ENCODE assay signal across 25 mouse cellular contexts in genomic region chr13:47950456-47950855, GRCm38 (mm10).
DNase-seq lines count a peak whose midpoint lies in the region; ATAC-seq lines count a peak whose summit lies in the region.
"Had no signal": no experiment of that assay in that cellular context is flagged by ENCODE, and none has a peak within 500 bp of the region (broad histone marks: within the 10 kb centered on the region; RNA-seq: fewer than 3 reads in every experiment).

No protein-coding gene starts in this region.

- no peak for ATAC-seq in midbrain, embryonic 11.5 days (ENCODE audit: low FRiP score)
- no peak for ATAC-seq in hindbrain, embryonic 14.5 days (ENCODE audit: low FRiP score)
- ATAC-seq in midbrain, embryonic 15.5 days (replicated peaks), result no peak
- no peak for ATAC-seq in kidney, embryonic 14.5 days (ENCODE audit: low FRiP score, low TSS enrichment)
- ATAC-seq: intestine, postnatal 0 days; Patski had no signal

- H3K36me3 ChIP-seq in midbrain, embryonic 10.5 days, result no peaks in the 10 kb centered on the region
- no peaks in the 10 kb centered on the region for H3K36me3 ChIP-seq in midbrain, embryonic 11.5 days (ENCODE audit: control insufficient read depth, insufficient read depth, low read length)
- no peaks in the 10 kb centered on the region for H3K36me3 ChIP-seq in hindbrain, embryonic 14.5 days (replicated peaks; ENCODE audit: control insufficient read depth, insufficient read depth)
- H3K36me3 ChIP-seq in midbrain, embryonic 15.5 days (replicated peaks), result no peaks in the 10 kb centered on the region
- no peaks in the 10 kb centered on the region for H3K36me3 ChIP-seq in kidney, embryonic 14.5 days (ENCODE audit: control insufficient read depth, insufficient read depth, low read length)
- H3K36me3 ChIP-seq: G1E; kidney, embryonic 15.5 days; liver, embryonic 13.5 days; stomach, embryonic 15.5 days had no signal

- WGBS in midbrain, embryonic 10.5 days, result 55% methylated on average over 2 of the region's 2 CpGs
- WGBS in midbrain, embryonic 11.5 days, result 39% methylated on average over 2 of the region's 2 CpGs
- 39% methylated on average over 2 of the region's 2 CpGs for WGBS in hindbrain, embryonic 14.5 days
- 42% methylated on average over 2 of the region's 2 CpGs for WGBS in midbrain, embryonic 15.5 days
- WGBS in kidney, embryonic 14.5 days, result 55% methylated on average over 2 of the region's 2 CpGs

- peak overlapping the region; percentile 59; the same call in 1 of the 2 replicates for H3K27ac ChIP-seq in midbrain, embryonic 10.5 days (replicated peaks)
- H3K27ac ChIP-seq in midbrain, embryonic 11.5 days (ENCODE audit: low read depth, low read length), result no peak overlapping the region
- H3K27ac ChIP-seq in hindbrain, embryonic 14.5 days, result peak overlapping the region; percentile 77
- H3K27ac ChIP-seq in midbrain, embryonic 15.5 days, result peak overlapping the region; percentile 61
- no peak overlapping the region for H3K27ac ChIP-seq in kidney, embryonic 14.5 days (ENCODE audit: low read depth, low read length)
- H3K27ac ChIP-seq: kidney, embryonic 15.5 days; liver, embryonic 13.5 days; stomach, embryonic 15.5 days had no signal

- no peak for DNase-seq in midbrain, embryonic 10.5 days (ENCODE audit: low spot score)
- DNase-seq in midbrain, embryonic 11.5 days (ENCODE audit: low spot score, missing footprints), result no peak
- DNase-seq in hindbrain, embryonic 14.5 days (ENCODE audit: low spot score), result no peak
- no peak for DNase-seq in right cerebral cortex, postnatal 25 days
- DNase-seq in cerebellum, adult 11-12 months, result no peak
- no peak for DNase-seq in testis, postnatal 14 days (ENCODE audit: low spot score)
- DNase-seq: cerebellum, adult 18-20 months; cerebellum, postnatal 14 days; heart, adult 11 months; kidney, postnatal 36 days; liver, embryonic 13.5 days; lung, adult 2 months; lung, postnatal 14 days; right cerebral cortex, adult 18-20 months; thymus, adult 2 months; thymus, postnatal 4 days had no signal

- no peak overlapping the region for H3K4me3 ChIP-seq in midbrain, embryonic 10.5 days
- H3K4me3 ChIP-seq in midbrain, embryonic 11.5 days (ENCODE audit: low read depth, low read length), result no peak overlapping the region
- no peak overlapping the region for H3K4me3 ChIP-seq in hindbrain, embryonic 14.5 days (replicated peaks; ENCODE audit: low read length)
- no peak overlapping the region for H3K4me3 ChIP-seq in midbrain, embryonic 15.5 days
- H3K4me3 ChIP-seq in kidney, embryonic 14.5 days (ENCODE audit: low read length), result no peak overlapping the region
- H3K4me3 ChIP-seq: kidney, embryonic 15.5 days; liver, embryonic 13.5 days; stomach, embryonic 15.5 days had no signal

- H3K27me3 ChIP-seq in midbrain, embryonic 10.5 days (ENCODE audit: low read depth, poor library complexity, severe bottlenecking), result no peaks in the 10 kb centered on the region
- no peaks in the 10 kb centered on the region for H3K27me3 ChIP-seq in midbrain, embryonic 11.5 days (ENCODE audit: control insufficient read depth, insufficient read depth, low read length)
- H3K27me3 ChIP-seq in hindbrain, embryonic 14.5 days (ENCODE audit: control insufficient read depth, insufficient read depth, low read length), result no peaks in the 10 kb centered on the region
- H3K27me3 ChIP-seq in midbrain, embryonic 15.5 days (replicated peaks), result no peaks in the 10 kb centered on the region
- H3K27me3 ChIP-seq in kidney, embryonic 14.5 days (ENCODE audit: control insufficient read depth, insufficient read depth, low read length), result no peaks in the 10 kb centered on the region; the same call in 1 of the 2 replicates
- H3K27me3 ChIP-seq: CH12.LX; kidney, embryonic 15.5 days; liver, embryonic 13.5 days; stomach, embryonic 15.5 days had no signal

- no peaks in the 10 kb centered on the region for H3K9me3 ChIP-seq in midbrain, embryonic 10.5 days (replicated peaks)
- no peaks in the 10 kb centered on the region for H3K9me3 ChIP-seq in midbrain, embryonic 11.5 days (ENCODE audit: control insufficient read depth, low read length)
- no peaks in the 10 kb centered on the region for H3K9me3 ChIP-seq in hindbrain, embryonic 14.5 days (ENCODE audit: control insufficient read depth, low read length)
- no peaks in the 10 kb centered on the region for H3K9me3 ChIP-seq in midbrain, embryonic 15.5 days
- H3K9me3 ChIP-seq in kidney, embryonic 14.5 days (ENCODE audit: control insufficient read depth, low read length), result no peaks in the 10 kb centered on the region
- H3K9me3 ChIP-seq: kidney, embryonic 15.5 days; liver, embryonic 13.5 days; stomach, embryonic 15.5 days had no signal

- H3K9ac ChIP-seq in midbrain, embryonic 11.5 days (ENCODE audit: low read length), result no peak overlapping the region
- no peak overlapping the region for H3K9ac ChIP-seq in hindbrain, embryonic 14.5 days
- H3K9ac ChIP-seq in midbrain, embryonic 15.5 days, result no peak overlapping the region
- H3K9ac ChIP-seq in kidney, embryonic 14.5 days (ENCODE audit: low read depth, low read length), result no peak overlapping the region
- H3K9ac ChIP-seq: kidney, embryonic 15.5 days; liver, embryonic 13.5 days; stomach, embryonic 15.5 days had no signal

- no peak overlapping the region for H3K4me2 ChIP-seq in midbrain, embryonic 11.5 days
- no peak overlapping the region for H3K4me2 ChIP-seq in hindbrain, embryonic 14.5 days (replicated peaks)
- no peak overlapping the region for H3K4me2 ChIP-seq in midbrain, embryonic 15.5 days
- H3K4me2 ChIP-seq in kidney, embryonic 14.5 days (replicated peaks; ENCODE audit: low read depth, low read length), result no peak overlapping the region
- H3K4me2 ChIP-seq: heart, embryonic 11.5 days; kidney, embryonic 15.5 days; liver, embryonic 13.5 days; stomach, embryonic 15.5 days had no signal

- H3K4me1 ChIP-seq in midbrain, embryonic 10.5 days, result peaks cover 31% of the 10 kb centered on the region
- H3K4me1 ChIP-seq in midbrain, embryonic 11.5 days (ENCODE audit: control insufficient read depth, insufficient read depth, low read length), result peaks cover 4% of the 10 kb centered on the region
- peaks cover 32% of the 10 kb centered on the region for H3K4me1 ChIP-seq in hindbrain, embryonic 14.5 days (replicated peaks; ENCODE audit: control insufficient read depth, insufficient read depth, low read length)
- peaks cover 41% of the 10 kb centered on the region for H3K4me1 ChIP-seq in midbrain, embryonic 15.5 days
- no peaks in the 10 kb centered on the region for H3K4me1 ChIP-seq in kidney, embryonic 14.5 days (ENCODE audit: control insufficient read depth, insufficient read depth, low read length)
- H3K4me1 ChIP-seq: kidney, embryonic 15.5 days; liver, embryonic 13.5 days had no signal

Comparison
In these comparisons a context has a peak if more than half of its experiments do, and no peak if none do; other contexts are left out.
1. H3K27ac ChIP-seq: peak in midbrain, embryonic 10.5 days (single experiment), hindbrain, embryonic 14.5 days (single experiment) and midbrain, embryonic 15.5 days (single experiment); none in midbrain, embryonic 11.5 days (single experiment) and kidney, embryonic 14.5 days (single experiment).